Mouse (Mus musculus): ENCODE measurements around the gene Oasl1.
A peak's percentile ranks its signal among the peaks of the same experiment; 100 is the strongest.
"Not testable (repeated sequence)": the region's sequence is repeated elsewhere in the genome, so short reads cannot be mapped to it uniquely, and the experiment has no call there.

Oasl1 gene

GRCm38 (mm10) chr5:114926153-114926684 lies 3.2 kb downstream of the Oasl1 start:
- no peak for DNase-seq (ENCODE audit: low read depth, low spot score)

DNA sequence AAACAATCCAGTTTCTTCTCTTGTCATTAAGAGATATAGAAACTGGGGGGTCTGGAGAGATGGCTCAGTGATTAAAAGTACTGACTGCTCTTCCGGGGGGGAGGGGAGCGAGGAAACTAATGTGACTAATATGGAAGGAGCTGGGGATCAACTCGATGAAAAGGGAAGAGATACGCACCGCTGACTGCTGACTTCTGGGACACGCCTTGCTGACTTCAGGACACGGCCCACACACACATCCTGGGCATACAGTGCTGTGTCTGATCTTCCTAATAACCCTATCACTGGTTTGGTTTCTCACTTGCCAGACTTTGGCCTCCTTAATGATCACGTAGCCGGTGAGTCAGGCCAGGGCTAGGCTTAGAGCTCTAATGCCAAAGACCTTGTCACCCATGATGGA lies 3.7 kb downstream of the Oasl1 start:
- DNase-seq (ENCODE audit: low read depth, low spot score): no peak

DNA sequence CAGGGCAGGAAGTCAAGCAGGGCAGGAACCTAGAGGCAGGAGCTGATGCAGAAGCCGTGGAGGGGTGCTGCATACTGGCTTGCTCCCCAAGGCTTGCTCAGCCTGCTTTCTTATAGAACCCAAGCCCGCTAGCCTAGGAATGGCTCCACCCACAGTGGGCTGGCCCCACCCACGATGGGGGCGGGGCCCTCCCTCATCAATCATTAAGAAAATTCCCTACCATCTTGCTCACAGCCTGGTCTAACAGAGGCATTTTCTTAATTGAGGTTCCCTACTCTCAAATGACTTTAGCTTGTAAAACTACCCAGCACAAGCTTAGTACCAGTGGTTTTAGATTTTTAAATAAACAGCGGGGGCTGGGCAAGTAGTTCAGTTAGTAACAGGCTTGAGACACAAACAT lies 8.6 kb downstream of the Oasl1 start:
- DNase-seq (ENCODE audit: low read depth, low spot score): no peak

DNA sequence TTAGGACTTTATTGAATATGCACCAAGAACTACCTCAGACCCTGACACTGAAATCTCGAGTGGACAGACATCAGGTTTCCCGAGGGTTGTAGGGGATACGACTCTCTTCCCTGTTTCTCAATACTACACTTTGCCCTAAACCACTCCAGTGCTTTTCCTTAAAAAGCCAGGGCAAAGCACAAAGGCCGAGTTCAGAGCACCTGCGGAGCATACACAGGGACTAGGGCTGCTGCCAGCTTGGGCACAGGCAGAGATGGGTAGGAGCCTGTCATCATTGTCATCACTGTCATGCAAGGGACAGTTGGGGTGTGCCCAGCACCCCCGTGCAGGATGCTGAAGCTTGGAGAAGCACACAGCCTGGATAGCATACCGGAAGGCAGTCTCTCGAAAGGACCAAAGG lies 10.2 kb downstream of the Oasl1 start:
- DNase-seq (ENCODE audit: low read depth, low spot score): no peak

DNA sequence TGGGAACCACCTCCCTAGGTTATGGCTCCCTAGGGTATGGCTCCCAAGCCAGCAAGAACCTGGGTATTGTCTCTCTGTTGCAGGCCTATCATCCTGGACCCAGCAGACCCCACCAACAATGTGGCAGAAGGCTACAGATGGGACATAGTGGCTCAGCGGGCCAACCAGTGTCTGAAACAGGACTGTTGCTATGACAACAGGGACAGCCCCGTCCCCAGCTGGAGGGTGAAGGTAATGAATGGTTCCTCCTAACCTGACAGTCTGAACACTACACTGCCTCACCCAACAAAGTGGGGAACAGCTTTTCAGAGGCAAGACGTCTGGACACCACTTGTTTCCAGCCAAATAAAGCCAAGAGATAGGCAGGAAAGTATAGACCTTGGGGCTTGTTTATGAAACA lies 12.8 kb downstream of the Oasl1 start:
- no peak for DNase-seq (ENCODE audit: low read depth, low spot score)

GRCm38 (mm10) chr5:114941138-114941537 lies 18.1 kb downstream of the Oasl1 start:
- not testable (repeated sequence) for DNase-seq (ENCODE audit: low read depth, low spot score)

- peak; percentile 69 for DNase-seq (ENCODE audit: low read depth, low spot score)
Measured at GRCm38 (mm10) chr5:114942074-114942765, 19.2 kb downstream of the Oasl1 start, which contains the start of gene 2210016L21Rik. Gene 2210016L21Rik (plus strand): TSS chr5:114942158.

GRCm38 (mm10) chr5:114942766-114943130 lies 19.7 kb downstream of the Oasl1 start:
- DNase-seq (ENCODE audit: low read depth, low spot score): no peak

- no peak for DNase-seq (ENCODE audit: low read depth, low spot score)
Measured at GRCm38 (mm10) chr5:114945072-114945471, 22.0 kb downstream of the Oasl1 start.

DNA sequence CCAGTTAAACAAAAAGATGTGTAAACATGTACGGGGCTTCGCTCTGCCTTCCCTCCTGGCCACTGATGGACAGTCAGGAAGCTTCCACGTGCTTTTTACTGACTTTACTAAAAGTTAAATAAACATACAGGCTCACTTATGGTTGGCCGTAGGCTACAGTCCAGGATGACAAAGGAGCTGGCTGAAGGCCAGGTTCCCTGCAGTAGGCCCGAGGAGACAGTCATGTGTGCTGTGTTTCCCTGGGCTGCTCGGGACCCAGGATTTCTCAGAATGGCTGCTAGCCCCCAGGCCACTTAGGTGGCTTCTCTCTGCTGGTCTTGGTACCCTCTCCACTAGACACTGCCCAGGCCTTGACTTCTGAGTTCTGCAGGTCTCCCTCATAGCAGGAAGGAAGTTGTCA lies 25.9 kb downstream of the Oasl1 start:
- no peak for DNase-seq (ENCODE audit: low read depth, low spot score)

- DNase-seq (ENCODE audit: low read depth, low spot score): no peak
Measured at GRCm38 (mm10) chr5:114949316-114949715, 26.3 kb downstream of the Oasl1 start.

DNA sequence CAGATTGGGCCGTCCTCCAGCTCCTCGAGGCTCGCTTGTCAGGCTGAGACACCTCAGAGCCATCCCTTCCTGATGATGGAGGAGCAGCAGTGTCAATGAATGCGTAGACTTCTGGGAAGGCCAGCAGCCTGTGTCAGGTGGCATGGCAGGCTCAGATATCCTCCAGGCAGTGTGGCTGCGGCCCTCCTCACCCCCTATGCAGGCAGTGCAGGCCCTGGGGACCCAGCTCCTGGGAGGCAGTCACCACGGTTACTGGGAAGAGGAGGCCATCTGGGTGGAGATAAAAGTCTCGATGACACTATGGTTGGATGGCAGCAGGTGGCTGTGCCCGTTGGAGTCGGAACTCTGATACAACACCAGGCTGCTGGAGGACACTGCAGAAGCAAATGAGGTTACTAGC lies 26.8 kb downstream of the Oasl1 start:
- DNase-seq (ENCODE audit: low read depth, low spot score): no peak

- no peak for DNase-seq (ENCODE audit: low read depth, low spot score)
Measured at GRCm38 (mm10) chr5:114950669-114951068, 27.6 kb downstream of the Oasl1 start.

GRCm38 (mm10) chr5:114951279-114951880 lies 28.3 kb downstream of the Oasl1 start:
- no peak for DNase-seq (ENCODE audit: low read depth, low spot score)

DNA sequence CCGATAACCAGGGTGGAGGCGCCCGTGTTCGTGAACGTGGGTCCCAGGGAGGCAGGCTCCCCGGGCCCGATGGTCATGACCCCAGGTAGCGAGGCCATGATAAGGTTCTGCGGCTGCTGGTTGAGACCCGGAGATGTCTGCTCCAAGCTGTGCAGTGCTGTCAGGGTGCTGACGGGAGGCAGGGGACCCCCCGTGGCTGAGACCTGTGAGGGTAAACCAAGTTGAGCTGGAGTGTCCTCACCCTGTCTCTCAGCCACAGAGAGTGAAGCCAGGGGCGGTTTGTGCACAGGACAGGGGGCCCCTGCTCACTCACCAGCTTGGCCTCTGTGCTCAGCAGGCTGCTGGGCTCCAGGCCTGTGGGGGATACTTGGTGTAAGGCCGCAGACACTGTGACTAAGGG lies 30.3 kb downstream of the Oasl1 start:
- DNase-seq (ENCODE audit: low read depth, low spot score): no peak

- DNase-seq (ENCODE audit: low read depth, low spot score): no peak
Measured at GRCm38 (mm10) chr5:114958069-114958468, 35.0 kb downstream of the Oasl1 start.

- DNase-seq (ENCODE audit: low read depth, low spot score): no peak
Measured at GRCm38 (mm10) chr5:114961590-114962360, 38.7 kb downstream of the Oasl1 start.

- DNase-seq (ENCODE audit: low read depth, low spot score): no peak
Measured at GRCm38 (mm10) chr5:114964315-114964966, 41.4 kb downstream of the Oasl1 start.

DNA sequence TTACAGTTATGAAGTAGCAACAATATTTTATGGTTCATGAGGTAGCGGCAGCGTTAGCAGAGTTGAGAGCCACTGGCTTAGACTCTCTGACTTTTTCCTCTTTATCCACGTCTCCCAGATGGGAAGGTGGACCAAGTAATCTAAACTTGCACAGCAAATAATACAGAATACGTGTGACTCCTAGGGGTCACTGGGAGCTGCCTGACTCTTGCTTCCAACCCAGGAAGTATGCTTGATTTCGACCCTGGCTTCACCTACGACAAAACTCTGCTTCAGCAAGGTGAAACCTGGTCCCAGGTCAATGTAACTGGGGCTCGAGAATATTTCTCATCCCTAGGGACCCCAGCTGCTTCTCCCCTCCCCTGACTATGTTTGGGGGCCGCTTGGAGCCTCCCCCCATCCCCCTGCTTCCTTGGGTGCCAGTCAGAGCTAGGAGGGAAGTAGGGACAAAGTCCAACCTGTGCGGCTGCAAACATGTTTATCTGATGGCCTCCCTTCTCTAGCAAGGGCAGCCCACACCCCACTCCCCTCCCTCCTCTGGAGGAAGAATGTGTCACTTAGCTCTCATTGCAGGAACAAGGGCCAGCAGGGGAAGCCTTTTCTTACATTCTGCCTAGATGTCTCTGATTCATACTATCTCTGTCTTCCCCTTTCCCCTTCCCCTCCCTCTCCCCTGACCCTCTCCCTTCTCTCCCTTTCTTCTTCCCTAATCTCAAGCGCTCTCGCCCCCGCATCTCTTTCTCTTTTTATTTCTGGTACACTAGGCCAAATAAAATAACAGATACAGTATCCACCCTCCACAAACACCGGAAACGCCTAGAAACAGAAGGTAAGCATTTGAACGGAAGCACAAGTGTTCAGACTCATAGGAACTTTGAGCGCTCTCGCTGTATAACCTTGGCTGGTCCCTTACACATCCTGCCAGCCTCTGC lies 42.2 kb downstream of the Oasl1 start:
- DNase-seq (ENCODE audit: low read depth, low spot score): no peak

DNA sequence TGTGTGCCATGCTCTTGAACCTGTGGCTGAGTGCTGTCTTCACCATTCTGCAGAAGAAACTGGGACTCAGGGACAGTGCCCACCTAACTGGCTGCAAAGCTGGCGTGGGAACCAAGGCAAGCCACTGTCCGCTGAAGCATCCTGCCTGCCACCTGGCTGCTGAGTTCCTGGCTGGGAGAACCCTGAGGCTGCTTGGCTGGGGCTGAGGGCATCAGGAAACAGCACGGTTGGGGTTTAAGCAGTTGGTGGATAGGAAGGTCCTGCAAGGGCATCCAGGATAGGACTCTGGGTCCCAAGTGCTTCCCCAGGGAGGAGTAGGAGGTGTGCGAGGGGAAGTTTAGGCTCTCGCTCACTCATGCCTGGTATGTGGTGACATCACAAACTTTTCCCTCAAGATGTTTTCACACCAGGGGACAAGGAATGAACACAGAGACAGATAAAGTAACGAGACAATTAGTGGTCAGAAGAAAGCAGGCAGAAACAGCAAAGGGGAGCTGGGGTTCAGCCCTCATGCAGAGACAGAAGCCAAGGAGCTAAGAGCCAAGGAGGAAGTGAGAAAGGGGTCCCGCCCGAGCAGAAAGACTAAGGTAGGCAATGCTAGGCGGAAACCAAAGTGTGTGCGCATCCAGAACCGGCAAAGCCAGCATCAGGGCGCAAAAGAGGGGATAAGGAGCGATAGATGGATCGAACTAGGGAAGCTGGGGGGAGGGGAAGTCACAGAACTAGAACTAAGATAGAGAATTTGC lies 44.7 kb downstream of the Oasl1 start:
- no peak for DNase-seq (ENCODE audit: low read depth, low spot score)
